Mouse (Mus musculus): ENCODE results near the gene Med15. TPM values are rescaled to one million over a fixed set of nuclear protein-coding genes. Genes with fewer than 3 reads are reported as not detected.
A peak's percentile ranks its signal among the peaks of the same experiment; 100 is the strongest.

Med15 gene
- total RNA-seq, 2 experiments from 2014 or later: 76.7 to 81.8 TPM

- no peak for TF ChIP-seq CTCF (conservative IDR thresholded peaks at IDR 0.05)
- H3K4me3 ChIP-seq: no peak overlapping the region
- no peak for DNase-seq (ENCODE audit: low spot score in 2 of 2)
- H3K27ac ChIP-seq: no peak overlapping the region
Observed at GRCm38 (mm10) chr16:17724448-17724847, 8.2 kb downstream of the Med15 start.

- no peak for DNase-seq (ENCODE audit: low spot score in 2 of 2)
- Histone ChIP-seq H3K4me3 (no peak overlapping the region; the same call in 1 of the 2 replicates), H3K27ac (peak overlapping the region; percentile 75)
- no peak for TF ChIP-seq CTCF (conservative IDR thresholded peaks at IDR 0.05)
Observed at GRCm38 (mm10) chr16:17723325-17723626, 9.4 kb downstream of the Med15 start.

GRCm38 (mm10) chr16:17722461-17723324 lies 10.0 kb downstream of the Med15 start:
- peak overlapping the region; percentile 99 for H3K4me3 ChIP-seq
- peak; percentile 74 for TF ChIP-seq CTCF (conservative IDR thresholded peaks at IDR 0.05)
- H3K27ac ChIP-seq: peak overlapping the region; percentile 94
- DNase-seq (ENCODE audit: low spot score in 2 of 2): peak; percentile 90 to 92

- TF ChIP-seq CTCF (conservative IDR thresholded peaks at IDR 0.05): no peak
- H3K27ac ChIP-seq: peak overlapping the region; percentile 94
- DNase-seq (ENCODE audit: low spot score in 2 of 2): no peak
- peak overlapping the region; percentile 99 for H3K4me3 ChIP-seq
Observed at GRCm38 (mm10) chr16:17721822-17722460, 10.8 kb downstream of the Med15 start.

DNA sequence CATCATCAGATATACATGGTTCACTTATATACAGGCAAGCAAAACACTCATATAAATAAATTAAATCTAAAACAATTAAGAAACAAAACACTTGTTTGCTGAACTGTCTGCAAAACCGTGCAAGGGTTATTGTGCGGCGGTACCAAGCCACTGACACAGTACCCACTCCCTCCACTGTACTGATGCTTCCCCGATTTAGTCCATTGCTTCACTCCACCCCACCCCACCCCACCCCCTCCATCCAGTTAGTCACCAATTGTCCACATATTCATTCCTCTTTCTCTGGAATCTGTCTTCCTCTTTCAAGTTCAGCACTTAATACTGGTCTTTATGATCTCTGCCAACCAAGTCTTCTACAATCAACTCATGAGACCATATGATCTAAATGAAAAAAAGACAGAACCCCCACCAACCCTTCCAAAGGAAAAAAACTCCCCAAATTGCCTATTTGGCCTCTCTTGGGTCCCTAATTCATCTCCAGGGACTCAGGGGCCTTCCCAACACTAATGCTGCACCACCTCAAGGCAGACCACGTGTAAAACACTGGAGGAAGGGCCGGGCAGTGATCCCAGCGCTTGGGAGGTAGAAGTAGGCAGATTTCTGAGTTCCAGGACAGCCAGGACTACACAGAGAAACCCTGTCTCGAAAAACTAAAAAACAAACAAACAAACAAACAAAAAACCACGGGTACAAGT lies 11.4 kb downstream of the Med15 start:
- H3K27ac ChIP-seq: peak overlapping the region; percentile 94
- TF ChIP-seq CTCF (conservative IDR thresholded peaks at IDR 0.05): no peak
- DNase-seq (ENCODE audit: low spot score in 2 of 2): no peak

GRCm38 (mm10) chr16:17717791-17718190 lies 14.9 kb downstream of the Med15 start:
- TF ChIP-seq CTCF (conservative IDR thresholded peaks at IDR 0.05): no peak
- Histone ChIP-seq H3K27ac (no peak overlapping the region), H3K4me3 (no peak overlapping the region)
- DNase-seq (ENCODE audit: low spot score in 2 of 2): no peak

More for the DNA sequence above, 11.4 kb downstream of the Med15 start:
- H3K4me3 ChIP-seq: peak overlapping the region; percentile 99

DNA sequence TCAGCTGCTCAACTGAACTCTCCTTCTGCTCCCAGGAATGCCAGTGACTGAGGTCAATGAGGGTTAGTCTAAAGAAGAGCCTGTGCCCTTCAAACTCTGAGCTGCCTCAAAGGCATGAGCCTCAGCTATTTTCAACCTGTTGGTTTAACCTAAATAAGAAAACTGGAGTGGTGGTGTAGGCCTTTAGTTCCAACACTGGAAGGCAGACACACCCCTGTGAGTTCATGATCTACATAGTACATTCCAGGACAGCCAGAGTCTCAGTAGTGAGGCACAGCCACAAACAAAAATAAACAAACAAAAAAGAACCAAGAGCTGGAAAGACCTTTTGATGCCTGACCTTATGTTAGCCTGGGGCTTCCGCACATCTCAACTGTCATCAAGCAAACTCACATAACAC lies 25.1 kb downstream of the Med15 start:
- no peak overlapping the region for H3K4me3 ChIP-seq
- TF ChIP-seq CTCF (conservative IDR thresholded peaks at IDR 0.05): no peak
- DNase-seq (ENCODE audit: low spot score in 2 of 2): no peak
- H3K27ac ChIP-seq: no peak overlapping the region

- no peak for TF ChIP-seq CTCF (conservative IDR thresholded peaks at IDR 0.05)
- Histone ChIP-seq H3K4me3 (no peak overlapping the region), H3K27ac (no peak overlapping the region)
- no peak for DNase-seq (ENCODE audit: low spot score in 2 of 2)
Observed at GRCm38 (mm10) chr16:17701043-17701405, 31.7 kb downstream of the Med15 start.

GRCm38 (mm10) chr16:17700386-17701042 lies 32.2 kb downstream of the Med15 start:
- DNase-seq (ENCODE audit: low spot score in 2 of 2): no peak
- TF ChIP-seq CTCF (conservative IDR thresholded peaks at IDR 0.05): no peak
- H3K27ac ChIP-seq: no peak overlapping the region
- no peak overlapping the region for H3K4me3 ChIP-seq

GRCm38 (mm10) chr16:17694860-17695259 lies 37.8 kb downstream of the Med15 start:
- no peak for DNase-seq (ENCODE audit: low spot score in 2 of 2)
- Histone ChIP-seq H3K27ac (no peak overlapping the region), H3K4me3 (no peak overlapping the region)
- no peak for TF ChIP-seq CTCF (conservative IDR thresholded peaks at IDR 0.05)

GRCm38 (mm10) chr16:17669886-17670285 lies 62.8 kb downstream of the Med15 start:
- TF ChIP-seq CTCF (conservative IDR thresholded peaks at IDR 0.05): no peak
- H3K27ac ChIP-seq: no peak overlapping the region
- DNase-seq (ENCODE audit: low spot score in 2 of 2): no peak
- H3K4me3 ChIP-seq: no peak overlapping the region

DNA sequence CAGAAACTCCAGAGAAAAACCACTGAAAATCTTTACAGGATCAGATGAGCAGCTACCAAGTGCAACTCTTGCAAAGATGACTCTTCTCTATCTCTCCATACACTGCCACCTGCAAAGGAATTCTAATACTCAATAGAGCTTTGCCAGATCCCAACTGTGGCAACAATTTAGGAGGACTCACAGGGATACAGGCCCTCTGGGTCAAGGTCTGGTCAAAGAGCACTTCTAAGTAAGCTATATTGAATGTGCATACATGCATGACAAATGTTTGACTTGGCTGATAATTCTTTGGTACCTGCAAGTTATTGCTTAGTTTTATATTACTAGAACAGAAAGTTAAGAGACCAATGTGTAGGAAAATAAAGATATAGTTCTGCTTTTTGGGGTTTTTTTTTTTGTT lies 67.1 kb downstream of the Med15 start:
- H3K27ac ChIP-seq: no peak overlapping the region
- no peak for DNase-seq (ENCODE audit: low spot score in 2 of 2)
- no peak for TF ChIP-seq CTCF (conservative IDR thresholded peaks at IDR 0.05)
- H3K4me3 ChIP-seq: no peak overlapping the region
